Mouse (Mus musculus): ENCODE measurements around the gene Uvssa.

Gene Uvssa

GRCm38 (mm10) chr5:33435941-33436340 lies 57.6 kb downstream of the Uvssa start:
- in situ Hi-C loops (cut with MboI; ENCODE audit: low sequenced_read_pairs), result no loop called here

DNA sequence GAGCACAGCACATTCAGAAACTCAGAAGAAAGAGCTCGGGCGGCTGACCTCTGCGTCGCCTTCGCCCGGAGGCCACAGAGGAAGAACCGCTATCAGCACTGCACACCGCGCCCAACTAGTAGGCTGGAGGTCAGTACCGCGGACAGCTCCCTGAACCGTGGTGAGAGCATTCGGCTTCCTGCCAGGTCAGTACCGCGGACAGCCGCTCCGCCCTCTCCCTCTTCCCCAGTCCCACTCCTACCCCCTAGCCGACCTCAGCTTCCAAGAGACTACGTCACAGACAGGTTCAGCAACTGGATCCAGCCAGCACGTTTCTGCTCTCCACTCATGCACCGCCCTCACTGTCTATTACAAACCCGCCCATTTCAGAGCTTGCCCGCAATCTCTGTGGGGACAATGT lies 59.9 kb downstream of the Uvssa start:
- in situ Hi-C loops (cut with MboI; ENCODE audit: low sequenced_read_pairs), result no loop called here

GRCm38 (mm10) chr5:33442927-33443710 lies 64.8 kb downstream of the Uvssa start:
- in situ Hi-C loops (cut with MboI; ENCODE audit: low sequenced_read_pairs), result loop anchor here (10.0 kb wide), 1 partner anchor 48 kb away; no protein-coding TSS in a partner anchor

DNA sequence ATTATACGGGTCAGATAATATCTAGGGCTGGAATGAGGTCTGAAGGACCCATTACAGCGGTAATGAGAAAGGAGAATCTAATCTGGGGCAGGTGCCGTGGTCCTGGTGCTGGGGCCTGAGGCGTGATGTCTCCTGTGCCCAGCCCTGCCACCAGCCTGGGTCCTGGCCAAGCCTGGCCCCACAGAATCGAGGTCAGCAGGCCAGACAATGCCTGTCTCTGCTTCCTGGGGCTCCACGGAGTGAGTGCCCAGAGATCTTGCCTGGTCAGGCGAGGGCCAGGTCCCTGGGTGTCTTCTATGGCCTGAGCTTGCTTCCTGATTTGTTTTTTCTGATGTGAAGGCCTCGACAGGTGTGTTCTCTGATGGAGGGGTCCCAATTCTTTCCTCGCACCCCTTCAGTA lies 65.4 kb downstream of the Uvssa start:
- in situ Hi-C loops (cut with MboI; ENCODE audit: low sequenced_read_pairs), result loop anchor here (10.0 kb wide), 1 partner anchor 49 kb away; no protein-coding TSS in a partner anchor

DNA sequence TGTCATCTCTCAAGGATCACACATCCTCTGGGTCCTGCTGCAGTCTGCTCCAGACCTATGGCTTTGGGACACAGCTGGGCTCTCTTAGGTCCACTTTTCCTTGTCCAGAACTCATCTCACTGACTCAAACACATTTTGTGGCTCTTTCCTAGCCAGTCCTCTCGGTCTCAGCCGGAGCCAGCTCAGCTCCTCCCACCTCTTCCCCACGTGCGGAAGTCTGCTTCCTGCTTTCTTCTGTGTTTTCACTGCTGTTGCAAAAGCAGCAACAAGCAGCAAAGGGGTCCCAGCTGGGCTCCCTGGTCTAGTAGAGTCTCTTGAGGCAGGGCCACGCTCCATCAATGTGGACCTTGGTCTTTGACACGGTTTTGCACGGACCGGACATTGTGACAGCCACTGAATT lies 77.4 kb downstream of the Uvssa start:
- in situ Hi-C loops (cut with MboI; ENCODE audit: low sequenced_read_pairs), result no loop called here

- in situ Hi-C loops (cut with MboI; ENCODE audit: low sequenced_read_pairs), result no loop called here
These were observed 79.8 kb downstream of the Uvssa start for GRCm38 (mm10) chr5:33458132-33458622.

DNA sequence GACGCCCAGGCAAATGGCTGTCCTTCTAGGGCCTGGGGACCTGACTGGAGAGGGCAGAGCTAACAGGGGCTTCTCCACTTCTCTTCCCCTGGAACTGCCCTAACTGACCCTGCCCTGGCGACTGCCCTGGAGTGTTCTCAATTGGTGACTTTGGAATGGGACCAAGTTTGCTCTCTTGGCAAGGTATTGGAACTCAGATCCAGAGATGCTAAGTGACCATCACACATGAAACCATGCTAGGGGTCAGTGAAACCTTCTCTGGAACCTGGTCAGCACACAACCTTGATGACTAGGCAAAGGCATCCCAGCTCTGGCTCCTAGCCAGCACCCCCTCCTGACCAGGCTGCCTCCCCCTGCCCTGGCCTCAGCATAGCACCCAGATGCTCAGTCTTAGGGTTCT lies 80.8 kb downstream of the Uvssa start:
- in situ Hi-C loops (cut with MboI; ENCODE audit: low sequenced_read_pairs), result no loop called here

DNA sequence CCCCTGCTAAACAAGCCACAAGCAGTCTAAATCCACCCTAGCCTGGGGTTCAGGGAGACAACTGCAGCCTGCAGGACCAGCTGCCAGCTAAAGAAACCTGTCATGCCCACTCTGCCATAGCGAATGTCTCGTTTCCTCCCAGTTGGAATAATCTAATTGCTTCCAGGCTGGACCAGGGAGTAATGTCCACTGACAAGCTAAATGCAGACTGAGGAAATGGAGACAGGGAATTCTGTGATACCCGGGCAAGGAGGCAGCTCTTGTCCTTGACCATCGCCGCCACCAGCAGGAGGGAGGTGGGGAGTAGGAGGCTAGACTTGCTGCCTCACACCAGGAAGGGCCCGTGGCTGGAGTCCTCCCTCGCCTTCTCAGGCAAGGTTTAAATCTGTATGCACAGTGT lies 86.0 kb downstream of the Uvssa start:
- in situ Hi-C loops (cut with MboI; ENCODE audit: low sequenced_read_pairs), result no loop called here

- in situ Hi-C loops (cut with MboI; ENCODE audit: low sequenced_read_pairs), result no loop called here
These were observed 87.1 kb downstream of the Uvssa start for GRCm38 (mm10) chr5:33465464-33465863.
